Mouse (Mus musculus): ENCODE data around the gene Pcsk5. TPM values are rescaled to one million over a fixed set of nuclear protein-coding genes. Genes with fewer than 3 reads are reported as not detected.

Gene Pcsk5
- total RNA-seq (2021), result 1 to 10 TPM; 4.4 to 4.9 TPM
- long read RNA-seq, experiment 1, full-length matches to known transcripts, result 1 of 3 reads
- long read RNA-seq, experiment 1, partial matches to known transcripts, result 1 of 3 reads
- long read RNA-seq, experiment 1, other reads (novel, unspliced or antisense), result 1 of 3 reads
- long read RNA-seq, experiment 2, full-length matches to known transcripts, result 2 of 4 reads
- long read RNA-seq, experiment 2, partial matches to known transcripts, result 1 of 4 reads
- long read RNA-seq, experiment 2, other reads (novel, unspliced or antisense), result 1 of 4 reads

DNA sequence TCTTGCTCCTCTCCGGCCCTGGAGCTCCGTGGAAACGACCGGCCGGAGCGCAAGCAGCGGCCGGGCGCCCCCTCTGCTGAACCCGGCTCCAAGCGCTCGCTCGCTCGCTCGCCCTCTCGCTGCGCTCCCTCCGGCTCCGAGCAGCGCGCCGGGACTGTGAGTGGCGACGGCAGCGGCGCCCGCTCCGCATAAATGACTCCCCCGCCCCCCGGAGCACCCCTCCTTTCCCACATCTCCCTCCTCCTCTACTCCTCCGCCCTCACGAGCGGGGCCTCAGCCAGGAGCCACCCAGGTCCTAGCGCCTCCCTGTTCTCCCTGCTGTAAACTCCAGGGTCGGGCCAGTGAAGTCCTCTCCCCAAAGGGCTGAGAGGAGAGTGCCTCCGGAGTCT, at the start of gene Pcsk5:
Pcsk5 (minus strand) TSS at position 162 of the 389 bp plus-strand sequence.
- peak; percentile 88 for DNase-seq

DNA sequence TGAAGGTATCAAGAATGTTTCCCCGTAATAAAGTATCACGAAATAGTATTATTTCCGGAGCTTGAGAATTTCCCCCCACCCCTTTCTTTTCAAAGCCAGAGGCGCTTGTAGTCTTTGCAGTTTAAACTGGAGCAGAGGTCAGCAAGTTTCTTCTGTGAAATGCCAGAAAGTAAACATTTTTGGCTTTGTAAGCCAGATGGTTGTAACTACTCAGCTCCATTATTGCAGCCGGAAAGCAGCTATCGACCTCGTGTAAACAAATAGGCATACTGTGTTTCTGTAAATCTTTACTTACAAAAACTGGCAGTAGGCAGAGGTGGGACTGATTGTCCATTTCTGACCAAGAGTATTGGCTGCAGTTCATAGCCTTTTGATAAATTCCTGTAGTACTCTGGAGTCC, 38.4 kb upstream of the Pcsk5 start:
- DNase-seq, result no peak

DNA sequence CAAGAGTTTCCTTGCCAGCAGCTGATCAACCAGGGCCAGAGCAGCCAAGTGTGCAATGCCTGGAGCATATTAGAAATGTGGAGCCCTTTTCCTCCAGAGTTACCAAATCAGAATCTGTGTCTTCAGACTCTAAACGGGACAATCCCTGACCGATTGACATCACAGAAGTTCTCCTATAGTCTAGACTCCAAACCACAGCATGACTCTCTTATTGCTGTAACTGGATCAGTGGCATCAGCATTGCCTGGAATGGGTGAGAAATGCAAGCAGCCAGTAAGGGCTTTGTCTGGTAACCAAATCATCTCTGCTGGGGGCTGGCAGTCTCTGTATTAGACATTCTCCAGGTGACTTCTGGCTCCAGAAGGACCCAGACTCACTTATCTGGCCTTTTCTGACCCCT, 37.0 kb upstream of the Pcsk5 start:
- DNase-seq, result no peak

DNA sequence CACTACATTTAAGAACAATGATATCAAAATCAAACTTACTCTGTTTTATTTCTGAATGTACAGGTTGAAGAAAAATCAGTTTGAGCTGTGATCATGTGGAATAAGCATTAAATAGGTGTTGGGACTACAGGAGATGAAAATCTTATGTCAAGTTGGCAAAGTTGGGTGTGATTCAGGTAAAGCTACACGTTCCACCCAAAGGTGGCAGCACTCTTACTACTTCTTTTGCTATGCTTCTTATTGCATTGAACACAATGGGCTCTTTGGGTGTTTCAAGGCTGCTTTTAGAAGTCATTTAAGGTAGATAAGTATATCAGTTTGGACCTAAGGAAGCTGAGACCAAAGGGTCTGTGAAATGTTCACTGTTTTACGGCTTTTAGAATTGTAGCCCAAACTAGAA, 36.3 kb upstream of the Pcsk5 start:
- no peak for DNase-seq

DNA sequence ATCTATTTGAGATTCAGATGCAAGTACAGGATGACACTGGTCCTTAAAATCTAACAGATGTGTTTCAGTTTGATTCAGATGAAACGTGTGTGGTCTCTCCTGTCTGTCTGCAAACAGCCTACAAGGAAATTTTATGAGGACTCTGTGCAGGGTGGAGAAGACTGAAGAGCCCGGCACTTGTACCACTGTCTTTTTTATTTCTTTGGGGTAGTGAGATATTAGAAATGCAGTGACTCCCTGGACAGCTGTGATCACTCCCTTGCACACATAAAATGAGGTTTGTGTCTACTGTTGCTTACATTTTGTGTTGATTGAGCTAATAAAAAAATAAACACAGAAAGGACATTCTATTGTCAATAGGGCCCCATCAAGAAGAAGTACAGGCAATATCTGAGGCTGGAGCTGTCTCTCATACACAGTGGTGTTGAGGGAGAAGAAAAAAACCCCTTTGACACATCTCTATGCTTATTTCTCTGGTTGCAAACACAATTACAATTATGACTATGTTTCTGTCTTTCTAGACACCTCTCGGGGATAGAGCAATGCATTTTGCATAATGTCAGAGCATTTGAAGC, 29.0 kb upstream of the Pcsk5 start:
- DNase-seq, result no peak

DNA sequence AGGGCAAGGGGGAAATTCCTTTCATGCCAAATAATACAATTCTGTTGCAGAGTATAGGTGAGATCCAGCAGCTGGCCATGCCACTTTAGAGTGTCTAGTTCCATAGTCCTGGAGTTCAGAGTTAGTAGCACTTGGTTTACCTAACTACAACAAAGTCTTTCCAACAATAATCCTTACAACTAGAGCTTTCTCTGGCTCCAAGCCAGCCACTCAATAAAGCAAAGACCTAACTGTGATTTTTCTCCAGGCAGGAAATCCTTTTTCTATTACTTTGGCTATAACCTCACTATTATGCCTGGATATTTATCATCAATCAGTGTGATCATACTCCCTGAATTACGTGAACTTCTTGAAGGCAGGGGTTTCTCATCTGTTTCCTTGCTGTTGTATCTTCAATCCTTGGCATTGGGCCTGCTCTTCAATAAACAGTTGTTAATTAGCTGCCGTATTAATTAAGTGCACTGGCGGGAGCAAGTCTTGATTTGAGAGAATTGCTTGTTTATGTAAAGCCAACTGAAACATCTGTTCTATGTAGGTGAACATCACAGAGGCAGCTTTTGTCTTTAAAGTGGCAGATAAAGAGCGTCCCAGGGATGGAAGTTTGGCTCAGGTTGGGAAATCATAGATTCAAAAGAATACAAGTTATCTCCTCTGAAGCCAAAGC, 23.1 kb upstream of the Pcsk5 start:
- DNase-seq, result no peak

DNA sequence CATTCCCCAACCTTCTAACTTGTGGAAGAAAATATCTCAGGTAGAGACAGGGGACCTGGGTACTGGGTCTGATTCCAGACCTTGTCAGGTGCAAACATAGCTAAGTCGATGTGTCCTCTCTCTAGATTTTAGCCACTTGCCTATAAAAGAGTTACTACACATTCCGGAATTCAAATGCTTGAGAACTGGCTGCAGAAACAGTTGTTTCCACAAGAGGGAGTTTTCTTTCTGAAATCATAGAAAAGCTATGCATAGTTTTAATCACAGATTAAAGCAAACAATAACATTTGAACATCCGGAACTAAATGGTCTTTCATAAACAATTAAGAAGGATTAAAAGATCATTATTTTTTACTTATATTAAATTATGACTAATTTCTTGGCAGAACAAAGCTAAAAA, 19.3 kb upstream of the Pcsk5 start:
- no peak for DNase-seq

DNA sequence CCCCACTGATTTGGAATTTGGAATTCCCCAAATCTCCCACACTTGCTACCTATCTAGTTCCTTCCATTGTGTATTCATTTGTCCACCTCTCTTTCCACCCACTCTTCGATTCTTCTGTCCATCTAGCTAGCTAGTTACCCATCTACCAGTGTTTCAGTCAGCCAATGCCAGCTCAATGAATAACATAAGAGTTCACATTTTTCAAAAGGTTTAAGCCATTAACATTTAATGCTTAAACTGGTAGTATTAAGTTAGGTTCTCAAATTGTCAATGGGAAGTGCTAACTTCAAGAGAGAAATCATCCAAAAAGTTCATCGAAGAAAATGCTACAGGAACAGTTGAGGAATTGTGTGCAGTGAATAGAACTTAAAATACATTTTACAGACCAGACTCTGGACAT, 11.0 kb upstream of the Pcsk5 start:
- no peak for DNase-seq

DNA sequence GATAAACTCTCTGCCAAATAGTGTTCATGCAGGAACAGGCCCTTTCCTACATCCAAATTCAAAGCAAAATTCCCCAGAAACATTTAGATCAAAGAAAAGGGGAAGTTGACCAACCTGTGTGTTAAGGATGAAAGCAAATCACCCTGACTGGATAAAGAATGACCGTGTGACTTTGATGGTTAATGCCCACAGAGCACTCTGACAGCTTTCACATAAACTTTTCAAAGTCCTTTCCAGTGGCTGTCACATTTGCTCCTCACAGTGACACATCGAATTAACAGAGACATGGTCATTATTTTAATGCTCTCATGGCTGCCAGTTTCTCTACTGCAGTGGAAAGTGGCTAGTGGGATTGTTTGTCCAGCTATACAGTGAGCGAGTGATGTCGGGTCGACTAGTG, 8.5 kb upstream of the Pcsk5 start:
- no peak for DNase-seq

DNA sequence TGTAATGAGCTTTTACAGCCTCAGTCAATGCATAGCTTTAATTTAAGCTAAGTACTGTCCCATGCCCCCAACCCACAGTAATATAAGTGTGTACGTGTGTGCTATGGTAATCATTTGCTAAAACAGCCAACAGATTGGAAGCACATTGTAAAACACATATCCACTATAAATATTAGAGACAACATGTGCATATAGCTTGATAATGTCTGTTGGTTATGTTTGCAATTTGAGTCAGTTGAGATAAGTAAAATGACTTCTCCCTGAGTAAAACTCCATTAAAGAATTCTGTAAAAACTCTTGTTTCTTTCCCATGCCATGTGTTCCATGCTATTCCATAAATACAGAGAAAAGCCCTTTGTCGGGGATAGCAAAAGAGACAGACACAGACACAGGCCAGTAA, 4.2 kb upstream of the Pcsk5 start:
- no peak for DNase-seq

DNA sequence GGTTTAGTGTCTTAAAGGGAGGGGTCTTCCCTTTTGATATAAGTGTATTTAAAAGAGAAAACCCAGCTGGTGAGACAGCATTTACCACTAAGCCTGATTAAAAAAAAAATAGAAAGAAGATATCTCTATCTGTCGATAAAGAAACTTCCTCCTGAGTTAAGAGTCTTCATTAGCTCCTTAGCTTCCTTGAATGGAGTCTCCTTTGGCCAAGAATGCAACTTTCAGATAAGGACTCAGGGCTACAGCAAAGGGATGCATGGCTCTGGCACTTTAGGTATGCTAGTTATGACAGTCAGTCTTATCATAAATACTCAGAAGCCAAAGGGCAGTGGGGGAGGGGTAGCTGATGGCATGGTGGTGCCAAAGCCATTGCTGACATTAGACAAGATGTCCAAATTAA, 2.4 kb upstream of the Pcsk5 start:
- DNase-seq, result no peak

DNA sequence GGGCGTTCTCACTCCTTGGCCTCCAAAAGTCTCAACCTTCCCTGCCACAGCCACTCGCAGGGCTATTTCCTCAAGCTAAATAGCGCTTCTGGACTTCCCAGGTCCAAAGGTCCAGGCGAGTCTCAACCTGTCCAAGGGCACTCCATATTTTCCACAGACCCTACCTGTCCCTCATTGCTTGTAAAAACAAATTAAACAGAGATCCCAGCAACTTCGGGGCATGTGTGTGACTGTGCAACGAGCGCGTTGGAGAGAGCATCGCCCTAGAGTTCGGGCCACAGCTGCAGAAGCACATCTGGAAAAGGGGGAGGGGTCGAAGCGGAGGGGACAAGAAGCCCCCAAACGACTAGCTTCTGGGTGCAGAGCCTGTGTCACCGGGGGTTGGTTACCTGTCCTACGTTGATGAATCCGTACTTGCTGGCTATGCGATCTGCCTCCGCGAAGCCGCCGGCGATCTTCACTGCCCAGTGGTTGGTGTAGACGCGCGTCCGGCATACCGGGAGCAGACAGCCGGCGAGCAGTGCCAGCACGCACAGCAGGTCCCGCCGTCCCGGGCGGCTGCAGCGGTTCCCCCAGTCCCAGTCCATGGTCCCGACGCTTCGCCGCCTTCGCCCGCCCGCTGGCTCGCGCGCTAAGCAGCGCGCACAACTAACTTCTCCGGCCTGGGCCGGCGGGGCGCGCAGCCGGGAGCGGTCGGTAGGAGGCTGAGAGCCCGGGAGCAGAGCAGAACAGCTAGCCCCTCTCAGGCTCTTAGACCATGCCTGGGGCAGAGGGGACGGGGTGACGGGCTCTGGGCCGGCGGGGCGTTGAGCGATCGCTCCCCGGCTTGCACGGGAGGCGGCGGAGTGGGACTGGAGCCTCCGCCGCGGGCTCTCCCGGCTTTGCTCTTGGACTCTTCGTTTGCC, 614 bp downstream of the Pcsk5 start:
- peak; percentile 46 for DNase-seq

DNA sequence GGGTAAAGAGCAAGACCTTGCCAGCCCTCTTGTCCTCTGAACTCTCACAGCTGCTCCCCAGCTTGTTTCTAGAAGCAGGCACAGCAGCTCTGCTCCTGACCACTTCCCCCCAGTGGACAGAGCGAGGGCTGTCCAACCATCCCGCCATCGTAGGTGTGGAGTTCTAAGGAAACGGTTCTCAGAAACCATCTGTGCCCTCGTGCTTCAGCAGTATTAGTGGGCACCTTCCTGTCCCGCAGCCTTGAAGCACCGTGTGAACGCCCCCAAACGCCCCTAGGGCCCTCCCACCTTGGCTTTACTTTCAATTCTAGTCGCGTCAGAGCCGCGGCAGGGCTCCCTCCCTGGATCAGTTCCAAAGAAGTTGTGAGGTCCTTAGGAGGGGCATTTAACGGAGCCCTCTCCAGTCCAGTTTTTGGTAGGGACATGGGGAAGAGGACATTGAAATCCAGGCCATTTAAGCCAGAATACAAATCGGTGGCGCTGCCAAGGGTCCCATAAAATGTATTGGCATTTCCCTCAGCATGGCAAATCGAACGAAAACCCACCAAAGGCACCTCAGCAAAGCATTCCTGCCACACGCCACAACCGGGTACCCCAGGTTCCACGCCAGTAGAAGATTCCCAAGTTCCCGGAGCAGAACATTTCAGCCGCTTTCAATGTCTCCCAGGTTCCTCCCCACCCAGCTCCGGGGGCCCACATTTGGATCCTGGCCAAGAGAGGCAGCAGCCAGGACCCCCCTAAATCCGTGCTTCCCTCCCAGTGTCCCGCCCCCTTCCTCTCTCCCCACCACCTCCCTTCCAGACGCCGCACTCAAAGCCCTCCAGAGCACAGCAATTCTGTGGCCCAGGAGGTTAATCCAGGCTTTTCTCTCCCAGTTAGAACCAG, 1.5 kb downstream of the Pcsk5 start:
- DNase-seq, result peak; percentile 7

DNA sequence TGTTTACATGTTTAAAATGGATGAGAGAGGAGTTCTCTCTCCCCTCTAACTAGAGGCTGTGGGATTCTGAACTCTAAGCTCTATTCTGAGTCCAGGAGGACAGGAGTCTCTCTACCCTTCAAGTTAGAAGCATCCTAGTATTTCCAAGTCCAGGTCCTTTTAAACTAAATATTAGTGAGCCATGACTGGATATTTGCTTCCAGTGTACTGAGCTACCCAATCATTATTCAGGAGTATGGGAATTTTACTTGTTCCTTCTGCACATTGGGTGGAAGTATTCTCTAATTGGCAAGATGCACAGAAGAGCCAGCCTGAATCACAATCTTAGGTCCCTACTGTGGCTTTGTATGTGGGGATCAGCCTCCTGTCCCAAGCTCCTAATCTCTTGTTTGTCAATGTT, 2.5 kb downstream of the Pcsk5 start:
- no peak for DNase-seq

DNA sequence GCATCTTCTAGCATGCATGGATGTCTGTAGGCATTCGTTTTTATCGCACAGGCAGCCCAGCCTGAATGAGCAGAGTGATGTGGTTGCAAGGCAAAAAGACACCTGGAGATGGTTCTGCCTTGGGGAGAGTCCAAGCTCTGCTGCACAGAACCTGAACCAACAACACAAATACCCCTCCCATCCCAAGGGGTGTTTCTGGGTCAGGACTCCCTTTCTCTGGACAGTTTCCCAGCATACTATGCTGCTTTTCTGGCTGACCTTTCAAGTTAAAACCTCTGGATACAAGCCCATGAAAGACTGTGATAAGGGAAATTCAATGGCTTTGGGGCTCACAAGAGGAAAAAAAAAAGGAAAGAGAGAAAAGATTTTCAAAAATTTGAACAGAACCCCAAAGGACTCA, 6.1 kb downstream of the Pcsk5 start:
- DNase-seq, result no peak

DNA sequence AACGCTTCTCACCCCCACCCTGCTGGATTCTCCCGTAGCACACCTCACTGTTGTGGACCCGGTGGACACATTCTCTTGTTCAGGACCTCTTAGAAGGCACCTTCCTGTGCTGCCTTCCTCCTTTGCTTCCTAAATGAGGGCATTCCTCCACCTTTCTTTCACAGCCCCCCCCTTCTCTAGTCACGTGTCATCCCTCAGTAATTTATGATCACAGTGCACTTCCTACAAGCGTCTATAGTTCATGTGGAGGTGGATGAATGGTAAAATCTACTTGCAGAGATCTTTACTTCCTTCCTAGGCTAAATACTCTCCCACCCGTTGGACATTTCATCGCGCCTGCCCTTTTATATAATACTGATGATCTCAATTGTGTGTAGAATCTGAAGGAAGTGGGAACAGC, 9.0 kb downstream of the Pcsk5 start:
- DNase-seq, result no peak

DNA sequence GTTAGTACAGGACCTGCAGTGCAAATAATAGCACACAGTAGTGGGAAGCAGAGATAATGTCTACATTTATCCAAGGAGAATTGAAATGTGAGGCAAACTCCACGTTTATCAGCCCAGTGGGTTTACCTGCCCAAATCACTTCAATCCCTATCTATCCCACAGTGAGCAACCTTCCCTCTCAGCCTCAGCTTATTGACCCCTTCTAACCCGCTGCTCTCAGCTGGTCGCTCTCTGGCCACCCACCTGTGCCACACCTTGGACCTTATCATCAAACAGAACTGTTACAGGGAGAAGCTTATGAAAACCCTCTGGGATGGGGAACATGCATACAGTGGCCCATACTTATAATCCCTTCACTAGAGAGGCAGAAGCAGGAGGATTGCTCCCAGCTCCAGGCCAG, 10.7 kb downstream of the Pcsk5 start:
- no peak for DNase-seq

DNA sequence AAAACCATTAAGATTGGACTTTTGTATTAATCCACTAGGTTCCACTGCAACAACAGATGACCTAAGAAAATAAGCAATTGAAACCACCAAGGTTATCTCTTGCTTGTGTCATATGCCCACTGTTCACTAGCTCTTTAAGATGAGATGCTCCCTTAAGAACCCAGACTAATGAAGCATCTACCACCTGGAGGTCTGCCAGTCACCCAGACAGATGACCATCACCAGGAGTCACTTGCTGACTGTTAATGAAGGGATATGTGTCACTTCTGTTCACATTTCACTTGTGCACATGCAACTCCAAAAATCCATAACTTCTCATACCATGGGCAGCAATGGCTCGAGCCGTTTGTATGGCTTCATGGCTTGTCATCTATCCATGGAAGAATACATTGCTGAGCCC, 17.4 kb downstream of the Pcsk5 start:
- DNase-seq, result no peak

DNA sequence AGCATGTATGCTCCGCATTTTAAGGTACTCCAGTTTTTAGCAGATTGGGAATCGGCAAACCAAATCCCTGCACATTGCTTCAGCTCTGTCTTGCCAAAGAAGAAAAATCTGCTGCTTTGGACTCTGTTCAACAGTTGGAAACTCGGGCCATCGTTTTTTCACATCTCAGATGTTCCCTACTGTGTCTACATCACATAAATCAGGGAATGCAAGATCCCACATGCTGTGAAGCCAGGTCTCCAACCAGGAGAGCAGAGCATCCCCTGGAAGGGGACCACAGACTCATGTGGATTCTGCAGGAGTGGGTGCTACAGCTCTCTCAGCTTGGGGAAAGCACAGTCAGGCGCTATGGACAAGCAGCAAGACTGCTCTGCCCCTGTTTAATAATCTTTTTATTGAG, 18.4 kb downstream of the Pcsk5 start:
- no peak for DNase-seq

DNA sequence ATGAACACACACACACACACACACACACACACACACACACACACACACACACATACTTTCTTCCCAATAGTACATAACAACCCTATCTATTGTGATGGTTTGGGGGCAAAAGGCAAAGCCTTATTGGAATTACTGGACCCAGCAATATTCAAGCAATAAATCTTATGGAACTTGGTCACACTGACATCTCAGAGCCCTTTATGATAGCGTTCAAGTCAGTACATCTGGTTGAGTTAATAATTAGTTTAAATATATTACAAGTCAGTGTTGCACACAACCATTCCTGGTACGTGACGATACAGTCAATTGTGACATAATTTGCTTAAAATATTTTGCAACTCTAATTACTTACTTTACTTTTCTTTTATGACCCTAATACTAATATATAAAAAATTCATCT, 22.4 kb downstream of the Pcsk5 start:
- DNase-seq, result no peak

DNA sequence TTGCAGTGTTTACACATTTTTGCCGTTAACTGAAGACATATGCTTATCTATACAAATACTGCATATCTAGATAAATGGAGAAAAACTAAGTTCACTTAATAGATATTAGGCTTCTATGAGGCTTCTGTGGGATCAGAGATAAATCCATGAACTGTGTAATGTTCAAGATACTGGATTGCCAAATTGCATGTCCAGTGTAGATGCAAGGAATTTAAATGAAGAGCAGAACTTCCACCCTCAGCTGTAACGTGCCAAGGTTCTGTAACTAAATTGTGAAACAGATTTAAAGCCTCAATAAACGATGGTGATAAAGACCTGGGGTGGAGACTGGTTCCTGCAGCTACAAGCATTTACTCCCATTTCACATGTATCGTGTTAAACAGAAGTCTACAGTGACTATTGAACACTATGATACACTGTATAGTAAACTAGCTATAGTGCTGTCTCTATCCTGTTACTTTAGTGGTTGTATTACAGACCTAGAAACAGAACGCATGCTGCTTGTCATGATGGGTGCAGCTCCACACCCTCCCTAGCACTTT, 23.9 kb downstream of the Pcsk5 start:
- DNase-seq, result no peak

DNA sequence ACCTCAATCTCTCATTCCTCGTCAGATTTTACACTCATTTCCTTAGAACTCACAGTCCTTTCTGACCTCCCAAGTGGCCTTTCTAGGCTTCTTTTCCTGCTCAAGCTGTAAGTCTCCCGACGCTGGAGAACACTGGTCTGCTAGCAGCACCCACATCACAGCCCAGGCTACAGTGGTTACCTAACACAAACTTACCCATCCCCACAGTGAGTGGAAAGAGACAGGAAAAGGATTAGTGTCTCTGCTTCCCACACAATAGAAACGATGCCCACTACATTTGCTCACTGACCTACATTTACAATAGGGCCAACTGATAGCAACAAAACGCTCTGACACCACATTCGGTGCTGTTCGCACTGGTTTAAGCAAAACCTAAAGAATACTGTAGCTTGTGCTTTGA, 24.8 kb downstream of the Pcsk5 start:
- no peak for DNase-seq
